Mouse (Mus musculus): ENCODE measurements around the gene Plvap. TPM values are rescaled to one million over a fixed set of nuclear protein-coding genes. Genes with fewer than 3 reads are reported as not detected.
A peak's percentile ranks its signal among the peaks of the same experiment; 100 is the strongest.

Gene Plvap
- polyA plus RNA-seq, 1 experiment from 2014 or later: 109 TPM

GRCm38 (mm10) chr8:71467201-71467600 lies 44.4 kb downstream of the Plvap start:
- Histone ChIP-seq H3K27me3 (replicated peaks; ENCODE audit: control insufficient read depth, insufficient read depth, low read length) (no peaks in the 10 kb centered on the region), H3K27ac (ENCODE audit: low read depth, low read length) (no peak overlapping the region), H3K36me3 (ENCODE audit: control insufficient read depth, insufficient read depth) (peaks cover 10% of the 10 kb centered on the region), H3K4me2 (replicated peaks; ENCODE audit: low read depth) (no peak overlapping the region), H3K4me3 (ENCODE audit: low read depth, low read length) (no peak overlapping the region), H3K9ac (ENCODE audit: low read depth, low read length) (no peak overlapping the region), H3K4me1 (replicated peaks; ENCODE audit: control insufficient read depth, insufficient read depth, low read length) (peaks cover 8% of the 10 kb centered on the region), H3K9me3 (ENCODE audit: control insufficient read depth) (no peaks in the 10 kb centered on the region)
- WGBS: 95% methylated on average over 2 of the region's 2 CpGs
- no peak for ATAC-seq
- TF ChIP-seq CTCF (IDR thresholded peaks at IDR 0.05; ENCODE audit: low read depth): no peak

GRCm38 (mm10) chr8:71466198-71466597 lies 45.4 kb downstream of the Plvap start:
- Histone ChIP-seq H3K27ac (ENCODE audit: low read depth, low read length) (no peak overlapping the region), H3K4me1 (replicated peaks; ENCODE audit: control insufficient read depth, insufficient read depth, low read length) (peaks cover 8% of the 10 kb centered on the region), H3K4me3 (ENCODE audit: low read depth, low read length) (no peak overlapping the region), H3K9ac (ENCODE audit: low read depth, low read length) (no peak overlapping the region), H3K9me3 (ENCODE audit: control insufficient read depth) (no peaks in the 10 kb centered on the region), H3K36me3 (ENCODE audit: control insufficient read depth, insufficient read depth) (peaks cover under 1% of the 10 kb centered on the region; the same call in 1 of the 2 replicates), H3K4me2 (replicated peaks; ENCODE audit: low read depth) (no peak overlapping the region), H3K27me3 (replicated peaks; ENCODE audit: control insufficient read depth, insufficient read depth, low read length) (no peaks in the 10 kb centered on the region)
- 94% methylated on average over 5 of the region's 5 CpGs for WGBS
- no peak for TF ChIP-seq CTCF (IDR thresholded peaks at IDR 0.05; ENCODE audit: low read depth)
- no peak for ATAC-seq

- TF ChIP-seq CTCF (IDR thresholded peaks at IDR 0.05; ENCODE audit: low read depth): no peak
- Histone ChIP-seq H3K4me2 (replicated peaks; ENCODE audit: low read depth) (peak overlapping the region; percentile 91), H3K36me3 (ENCODE audit: control insufficient read depth, insufficient read depth) (no peaks in the 10 kb centered on the region; the same call in 1 of the 2 replicates), H3K9me3 (ENCODE audit: control insufficient read depth) (no peaks in the 10 kb centered on the region), H3K27ac (ENCODE audit: low read depth, low read length) (no peak overlapping the region), H3K4me3 (ENCODE audit: low read depth, low read length) (peak overlapping the region; percentile 54), H3K4me1 (replicated peaks; ENCODE audit: control insufficient read depth, insufficient read depth, low read length) (peaks cover 8% of the 10 kb centered on the region), H3K27me3 (replicated peaks; ENCODE audit: control insufficient read depth, insufficient read depth, low read length) (no peaks in the 10 kb centered on the region), H3K9ac (ENCODE audit: low read depth, low read length) (no peak overlapping the region)
- WGBS: 67% methylated on average over 8 of the region's 8 CpGs
- ATAC-seq: no peak
Measured at GRCm38 (mm10) chr8:71465733-71466132, 45.8 kb downstream of the Plvap start.

GRCm38 (mm10) chr8:71464513-71465500 lies 46.7 kb downstream of the Plvap start, which contains the start of gene Mrpl34:
Gene Mrpl34 (plus strand): TSS chr8:71464959.
- TF ChIP-seq CTCF (IDR thresholded peaks at IDR 0.05; ENCODE audit: low read depth): peak; percentile 99
- Histone ChIP-seq H3K36me3 (ENCODE audit: control insufficient read depth, insufficient read depth) (no peaks in the 10 kb centered on the region; the same call in 1 of the 2 replicates), H3K27me3 (replicated peaks; ENCODE audit: control insufficient read depth, insufficient read depth, low read length) (no peaks in the 10 kb centered on the region), H3K4me1 (replicated peaks; ENCODE audit: control insufficient read depth, insufficient read depth, low read length) (peaks cover 7% of the 10 kb centered on the region), H3K9me3 (ENCODE audit: control insufficient read depth) (no peaks in the 10 kb centered on the region), H3K4me2 (replicated peaks; ENCODE audit: low read depth) (peak within 1 kb of the TSS; percentile 91), H3K4me3 (ENCODE audit: low read depth, low read length) (peak within 1 kb of the TSS; percentile 65), H3K9ac (ENCODE audit: low read depth, low read length) (peak within 1 kb of the TSS; percentile 43), H3K27ac (ENCODE audit: low read depth, low read length) (peak within 1 kb of the TSS; percentile 62)
- peak; percentile 86 for ATAC-seq
- under 1% methylated on average over 59 of the region's 59 CpGs for WGBS

GRCm38 (mm10) chr8:71463188-71464033 lies 48.1 kb downstream of the Plvap start, which contains the start of gene Abhd8:
Gene Abhd8 (minus strand): TSS chr8:71463655.
- peak within 1 kb of the TSS; percentile 62 for H3K27ac ChIP-seq (ENCODE audit: low read depth, low read length)
- 0 out of 2 replicates have a peak, but pooled peaks have one; percentile 24 for TF ChIP-seq CTCF (IDR thresholded peaks at IDR 0.05; ENCODE audit: low read depth)
- ATAC-seq: peak; percentile 47
- peak within 1 kb of the TSS; percentile 91 for H3K4me2 ChIP-seq (replicated peaks; ENCODE audit: low read depth)
- no peaks in the 10 kb centered on the region; the same call in 1 of the 2 replicates for H3K36me3 ChIP-seq (ENCODE audit: control insufficient read depth, insufficient read depth)
- under 1% methylated on average over 53 of the region's 55 CpGs for WGBS
- H3K4me3 ChIP-seq (ENCODE audit: low read depth, low read length): peak within 1 kb of the TSS; percentile 65
- no peaks in the 10 kb centered on the region for H3K27me3 ChIP-seq (replicated peaks; ENCODE audit: control insufficient read depth, insufficient read depth, low read length)
- no peaks in the 10 kb centered on the region for H3K9me3 ChIP-seq (ENCODE audit: control insufficient read depth)
- H3K9ac ChIP-seq (ENCODE audit: low read depth, low read length): peak within 1 kb of the TSS; percentile 49
- peaks cover 5% of the 10 kb centered on the region; the same call in 1 of the 2 replicates for H3K4me1 ChIP-seq (replicated peaks; ENCODE audit: control insufficient read depth, insufficient read depth, low read length)

All from intestine, postnatal 0 days (tissue).